Mouse (Mus musculus): ENCODE measurements around the gene Gatad2a. TPM values are rescaled to one million over a fixed set of nuclear protein-coding genes. Genes with fewer than 3 reads are reported as not detected.

Gatad2a gene
- polyA plus RNA-seq, 1 experiment from 2014 or later: 57.4 TPM

- H3K27ac ChIP-seq (ENCODE audit: low read depth): 0 out of 2 replicates have a peak overlapping the region, but pooled peaks have one; percentile 51
- H3K27me3 ChIP-seq (replicated peaks; ENCODE audit: control insufficient read depth, insufficient read depth, low read length): no peaks in the 10 kb centered on the region
- no peak for ATAC-seq (replicated peaks; ENCODE audit: low FRiP score, low TSS enrichment, low read depth)
- WGBS: 37% methylated on average over 5 of the region's 5 CpGs
- H3K4me3 ChIP-seq (ENCODE audit: low read depth, low read length): peak overlapping the region; percentile 98
- no peak for DNase-seq (ENCODE audit: low spot score)
- H3K36me3 ChIP-seq (ENCODE audit: control insufficient read depth, insufficient read depth, low read length): no peaks in the 10 kb centered on the region
- no peaks in the 10 kb centered on the region for H3K9me3 ChIP-seq (ENCODE audit: control insufficient read depth, low read length)
- peak overlapping the region; percentile 93 for H3K9ac ChIP-seq (ENCODE audit: low read length)
- peaks cover 22% of the 10 kb centered on the region for H3K4me1 ChIP-seq (replicated peaks; ENCODE audit: control insufficient read depth, insufficient read depth, low read length)
- H3K4me2 ChIP-seq (ENCODE audit: low read length): peak overlapping the region; percentile 84
Observed at GRCm38 (mm10) chr8:69974806-69975205, 21.4 kb downstream of the Gatad2a start.

- DNase-seq (ENCODE audit: low spot score) (peak; percentile 99), ATAC-seq (replicated peaks; ENCODE audit: low FRiP score, low TSS enrichment, low read depth) (peak; percentile 94)
- peaks cover 22% of the 10 kb centered on the region for H3K4me1 ChIP-seq (replicated peaks; ENCODE audit: control insufficient read depth, insufficient read depth, low read length)
- under 1% methylated on average over 50 of the region's 50 CpGs for WGBS
- peak overlapping the region; percentile 93 for H3K9ac ChIP-seq (ENCODE audit: low read length)
- H3K27ac ChIP-seq (ENCODE audit: low read depth): peak overlapping the region; percentile 87; the same call in 1 of the 2 replicates
- H3K4me3 ChIP-seq (ENCODE audit: low read depth, low read length): peak overlapping the region; percentile 98
- H3K4me2 ChIP-seq (ENCODE audit: low read length): peak overlapping the region; percentile 84
- no peaks in the 10 kb centered on the region for H3K36me3 ChIP-seq (ENCODE audit: control insufficient read depth, insufficient read depth, low read length)
- no peaks in the 10 kb centered on the region for H3K9me3 ChIP-seq (ENCODE audit: control insufficient read depth, low read length)
- H3K27me3 ChIP-seq (replicated peaks; ENCODE audit: control insufficient read depth, insufficient read depth, low read length): no peaks in the 10 kb centered on the region
Observed at GRCm38 (mm10) chr8:69974194-69974614, 22.0 kb downstream of the Gatad2a start.

GRCm38 (mm10) chr8:69973442-69974161, 22.6 kb downstream of the Gatad2a start:
- Histone ChIP-seq H3K36me3 (ENCODE audit: control insufficient read depth, insufficient read depth, low read length) (no peaks in the 10 kb centered on the region), H3K27me3 (replicated peaks; ENCODE audit: control insufficient read depth, insufficient read depth, low read length) (no peaks in the 10 kb centered on the region), H3K9ac (ENCODE audit: low read length) (peak overlapping the region; percentile 93), H3K27ac (ENCODE audit: low read depth) (peak overlapping the region; percentile 87), H3K4me1 (replicated peaks; ENCODE audit: control insufficient read depth, insufficient read depth, low read length) (peaks cover 22% of the 10 kb centered on the region), H3K9me3 (ENCODE audit: control insufficient read depth, low read length) (no peaks in the 10 kb centered on the region), H3K4me2 (ENCODE audit: low read length) (peak overlapping the region; percentile 84), H3K4me3 (ENCODE audit: low read depth, low read length) (peak overlapping the region; percentile 98)
- under 1% methylated on average over 55 of the region's 68 CpGs for WGBS
- ATAC-seq (replicated peaks; ENCODE audit: low FRiP score, low TSS enrichment, low read depth): peak; percentile 13
- peak; percentile 81 for DNase-seq (ENCODE audit: low spot score)

- Histone ChIP-seq H3K9me3 (ENCODE audit: control insufficient read depth, low read length) (no peaks in the 10 kb centered on the region), H3K4me3 (ENCODE audit: low read depth, low read length) (peak overlapping the region; percentile 98), H3K9ac (ENCODE audit: low read length) (peak overlapping the region; percentile 93), H3K27me3 (replicated peaks; ENCODE audit: control insufficient read depth, insufficient read depth, low read length) (no peaks in the 10 kb centered on the region), H3K36me3 (ENCODE audit: control insufficient read depth, insufficient read depth, low read length) (no peaks in the 10 kb centered on the region), H3K4me2 (ENCODE audit: low read length) (peak overlapping the region; percentile 84), H3K4me1 (replicated peaks; ENCODE audit: control insufficient read depth, insufficient read depth, low read length) (peaks cover 22% of the 10 kb centered on the region), H3K27ac (ENCODE audit: low read depth) (peak overlapping the region; percentile 87)
- DNase-seq (ENCODE audit: low spot score) (no peak), ATAC-seq (replicated peaks; ENCODE audit: low FRiP score, low TSS enrichment, low read depth) (no peak)
- 6% methylated on average over 7 of the region's 7 CpGs for WGBS
Observed at GRCm38 (mm10) chr8:69973063-69973441, 23.1 kb downstream of the Gatad2a start.

GRCm38 (mm10) chr8:69970880-69971279, 25.3 kb downstream of the Gatad2a start:
- H3K9ac ChIP-seq (ENCODE audit: low read length): no peak overlapping the region
- H3K4me1 ChIP-seq (replicated peaks; ENCODE audit: control insufficient read depth, insufficient read depth, low read length): peaks cover 22% of the 10 kb centered on the region
- H3K9me3 ChIP-seq (ENCODE audit: control insufficient read depth, low read length): no peaks in the 10 kb centered on the region
- DNase-seq (ENCODE audit: low spot score) (no peak), ATAC-seq (replicated peaks; ENCODE audit: low FRiP score, low TSS enrichment, low read depth) (no peak)
- H3K27ac ChIP-seq (ENCODE audit: low read depth): no peak overlapping the region
- H3K36me3 ChIP-seq (ENCODE audit: control insufficient read depth, insufficient read depth, low read length): no peaks in the 10 kb centered on the region
- 78% methylated on average over 2 of the region's 2 CpGs for WGBS
- no peak overlapping the region for H3K4me3 ChIP-seq (ENCODE audit: low read depth, low read length)
- H3K27me3 ChIP-seq (replicated peaks; ENCODE audit: control insufficient read depth, insufficient read depth, low read length): no peaks in the 10 kb centered on the region
- peak overlapping the region; percentile 18; the same call in 1 of the 2 replicates for H3K4me2 ChIP-seq (ENCODE audit: low read length)

- Histone ChIP-seq H3K9me3 (ENCODE audit: control insufficient read depth, low read length) (no peaks in the 10 kb centered on the region), H3K27me3 (replicated peaks; ENCODE audit: control insufficient read depth, insufficient read depth, low read length) (no peaks in the 10 kb centered on the region), H3K27ac (ENCODE audit: low read depth) (no peak overlapping the region), H3K4me3 (ENCODE audit: low read depth, low read length) (no peak overlapping the region), H3K4me2 (ENCODE audit: low read length) (no peak overlapping the region), H3K36me3 (ENCODE audit: control insufficient read depth, insufficient read depth, low read length) (peaks cover 5% of the 10 kb centered on the region; the same call in 1 of the 2 replicates), H3K4me1 (replicated peaks; ENCODE audit: control insufficient read depth, insufficient read depth, low read length) (peaks cover 15% of the 10 kb centered on the region), H3K9ac (ENCODE audit: low read length) (no peak overlapping the region)
- 69% methylated on average over 4 of the region's 4 CpGs for WGBS
- no peak for ATAC-seq (replicated peaks; ENCODE audit: low FRiP score, low TSS enrichment, low read depth)
- DNase-seq (ENCODE audit: low spot score): no peak
Observed at GRCm38 (mm10) chr8:69967291-69967933, 28.8 kb downstream of the Gatad2a start.

GRCm38 (mm10) chr8:69959241-69959640, 36.9 kb downstream of the Gatad2a start:
- no peaks in the 10 kb centered on the region for H3K27me3 ChIP-seq (replicated peaks; ENCODE audit: control insufficient read depth, insufficient read depth, low read length)
- no peak for ATAC-seq (replicated peaks; ENCODE audit: low FRiP score, low TSS enrichment, low read depth)
- no peak overlapping the region for H3K4me2 ChIP-seq (ENCODE audit: low read length)
- no peak for DNase-seq (ENCODE audit: low spot score)
- H3K4me1 ChIP-seq (replicated peaks; ENCODE audit: control insufficient read depth, insufficient read depth, low read length): 0 out of 2 replicates have a peak, but pooled peaks cover 9% of the 10 kb centered on the region
- no peak overlapping the region for H3K27ac ChIP-seq (ENCODE audit: low read depth)
- H3K9ac ChIP-seq (ENCODE audit: low read length): no peak overlapping the region
- peaks cover 5% of the 10 kb centered on the region; the same call in 1 of the 2 replicates for H3K36me3 ChIP-seq (ENCODE audit: control insufficient read depth, insufficient read depth, low read length)
- no peaks in the 10 kb centered on the region for H3K9me3 ChIP-seq (ENCODE audit: control insufficient read depth, low read length)
- H3K4me3 ChIP-seq (ENCODE audit: low read depth, low read length): no peak overlapping the region

- H3K9me3 ChIP-seq (ENCODE audit: control insufficient read depth, low read length): no peaks in the 10 kb centered on the region
- H3K4me3 ChIP-seq (ENCODE audit: low read depth, low read length): no peak overlapping the region
- H3K27ac ChIP-seq (ENCODE audit: low read depth): no peak overlapping the region
- peaks cover 4% of the 10 kb centered on the region; the same call in 1 of the 2 replicates for H3K36me3 ChIP-seq (ENCODE audit: control insufficient read depth, insufficient read depth, low read length)
- no peak overlapping the region for H3K4me2 ChIP-seq (ENCODE audit: low read length)
- no peak overlapping the region for H3K9ac ChIP-seq (ENCODE audit: low read length)
- H3K4me1 ChIP-seq (replicated peaks; ENCODE audit: control insufficient read depth, insufficient read depth, low read length): 0 out of 2 replicates have a peak, but pooled peaks cover 9% of the 10 kb centered on the region
- no peak for DNase-seq (ENCODE audit: low spot score)
- no peak for ATAC-seq (replicated peaks; ENCODE audit: low FRiP score, low TSS enrichment, low read depth)
- no peaks in the 10 kb centered on the region for H3K27me3 ChIP-seq (replicated peaks; ENCODE audit: control insufficient read depth, insufficient read depth, low read length)
Observed at GRCm38 (mm10) chr8:69957879-69958278, 38.3 kb downstream of the Gatad2a start.
